In genomic region chr2:30695041-30695440, GRCm38 (mm10) we compare ENCODE assay signal across 10 mouse cellular contexts.
DNase-seq lines count a peak whose midpoint lies in the region; ATAC-seq and TF ChIP-seq lines count a peak whose summit lies in the region.
"Had no signal": no experiment of that assay in that cellular context is flagged by ENCODE, and none has a peak within 500 bp of the region (broad histone marks: within the 10 kb centered on the region; RNA-seq: fewer than 3 reads in every experiment).

No protein-coding gene starts in this region.

- no peak for TF ChIP-seq EP300 in heart, postnatal 0 days (IDR thresholded peaks at IDR 0.05; ENCODE audit: low read depth)

- 94% methylated on average over 1 of the region's 1 CpGs for WGBS in heart, postnatal 0 days
- WGBS in embryonic facial prominence, embryonic 14.5 days = 100% methylated on average over 1 of the region's 1 CpGs
- 100% methylated on average over 1 of the region's 1 CpGs for WGBS in hindbrain, embryonic 14.5 days
- WGBS in midbrain, embryonic 15.5 days = 92% methylated on average over 1 of the region's 1 CpGs

- H3K4me3 ChIP-seq in heart, postnatal 0 days (ENCODE audit: low read depth, low read length) = no peak overlapping the region
- H3K4me3 ChIP-seq in embryonic facial prominence, embryonic 14.5 days (ENCODE audit: low read depth, low read length) = no peak overlapping the region
- H3K4me3 ChIP-seq in hindbrain, embryonic 14.5 days (replicated peaks; ENCODE audit: low read length) = no peak overlapping the region
- no peak overlapping the region for H3K4me3 ChIP-seq in midbrain, embryonic 15.5 days
- H3K4me3 ChIP-seq: embryonic facial prominence, embryonic 15.5 days had no signal

- H3K27ac ChIP-seq in heart, postnatal 0 days (ENCODE audit: low read depth) = peak overlapping the region; percentile 70
- peak overlapping the region; percentile 15; the same call in 1 of the 2 replicates for H3K27ac ChIP-seq in embryonic facial prominence, embryonic 14.5 days (replicated peaks; ENCODE audit: low read depth, low read length)
- H3K27ac ChIP-seq in hindbrain, embryonic 14.5 days = peak overlapping the region; percentile 100
- peak overlapping the region; percentile 99 for H3K27ac ChIP-seq in midbrain, embryonic 15.5 days
- H3K27ac ChIP-seq: macrophage had no signal

- H3K4me2 ChIP-seq in heart, postnatal 0 days (ENCODE audit: low read depth, low read length) = no peak overlapping the region
- H3K4me2 ChIP-seq in embryonic facial prominence, embryonic 14.5 days (ENCODE audit: low read depth, low read length) = no peak overlapping the region
- no peak overlapping the region for H3K4me2 ChIP-seq in hindbrain, embryonic 14.5 days (replicated peaks)
- H3K4me2 ChIP-seq in midbrain, embryonic 15.5 days = no peak overlapping the region
- H3K4me2 ChIP-seq: embryonic facial prominence, embryonic 15.5 days had no signal

- no peak for TF ChIP-seq CTCF in heart, postnatal 0 days (IDR thresholded peaks at IDR 0.05; ENCODE audit: low read depth)

- no peaks in the 10 kb centered on the region for H3K36me3 ChIP-seq in heart, postnatal 0 days (replicated peaks; ENCODE audit: control insufficient read depth, insufficient read depth, low read length)
- no peaks in the 10 kb centered on the region for H3K36me3 ChIP-seq in embryonic facial prominence, embryonic 14.5 days (ENCODE audit: control insufficient read depth, insufficient read depth, low read length)
- no peaks in the 10 kb centered on the region for H3K36me3 ChIP-seq in hindbrain, embryonic 14.5 days (replicated peaks; ENCODE audit: control insufficient read depth, insufficient read depth)
- no peaks in the 10 kb centered on the region for H3K36me3 ChIP-seq in midbrain, embryonic 15.5 days (replicated peaks)
- H3K36me3 ChIP-seq: embryonic facial prominence, embryonic 15.5 days had no signal

- H3K27me3 ChIP-seq in heart, postnatal 0 days (ENCODE audit: control insufficient read depth, insufficient read depth, low read length) = no peaks in the 10 kb centered on the region
- no peaks in the 10 kb centered on the region for H3K27me3 ChIP-seq in embryonic facial prominence, embryonic 14.5 days (replicated peaks; ENCODE audit: control insufficient read depth, insufficient read depth, low read length)
- H3K27me3 ChIP-seq in hindbrain, embryonic 14.5 days (ENCODE audit: control insufficient read depth, insufficient read depth, low read length) = no peaks in the 10 kb centered on the region
- no peaks in the 10 kb centered on the region for H3K27me3 ChIP-seq in midbrain, embryonic 15.5 days (replicated peaks)
- H3K27me3 ChIP-seq: embryonic facial prominence, embryonic 15.5 days had no signal

- H3K4me1 ChIP-seq in heart, postnatal 0 days (ENCODE audit: control insufficient read depth, insufficient read depth) = peaks cover 33% of the 10 kb centered on the region
- peaks cover 40% of the 10 kb centered on the region for H3K4me1 ChIP-seq in embryonic facial prominence, embryonic 14.5 days (ENCODE audit: control insufficient read depth, insufficient read depth, low read length)
- H3K4me1 ChIP-seq in hindbrain, embryonic 14.5 days (replicated peaks; ENCODE audit: control insufficient read depth, insufficient read depth, low read length) = peaks cover 65% of the 10 kb centered on the region
- H3K4me1 ChIP-seq in midbrain, embryonic 15.5 days = peaks cover 71% of the 10 kb centered on the region

- H3K9ac ChIP-seq in heart, postnatal 0 days (replicated peaks; ENCODE audit: low read depth, low read length) = no peak overlapping the region
- no peak overlapping the region for H3K9ac ChIP-seq in embryonic facial prominence, embryonic 14.5 days (ENCODE audit: low read depth, low read length)
- 0 out of 2 replicates have a peak overlapping the region, but pooled peaks have one; percentile 16 for H3K9ac ChIP-seq in hindbrain, embryonic 14.5 days
- H3K9ac ChIP-seq in midbrain, embryonic 15.5 days = no peak overlapping the region
- H3K9ac ChIP-seq: embryonic facial prominence, embryonic 15.5 days had no signal

- no peaks in the 10 kb centered on the region for H3K9me3 ChIP-seq in heart, postnatal 0 days (replicated peaks; ENCODE audit: control insufficient read depth, low read length)
- no peaks in the 10 kb centered on the region for H3K9me3 ChIP-seq in embryonic facial prominence, embryonic 14.5 days (ENCODE audit: control insufficient read depth, low read length)
- H3K9me3 ChIP-seq in hindbrain, embryonic 14.5 days (ENCODE audit: control insufficient read depth, low read length) = no peaks in the 10 kb centered on the region
- no peaks in the 10 kb centered on the region for H3K9me3 ChIP-seq in midbrain, embryonic 15.5 days
- H3K9me3 ChIP-seq: embryonic facial prominence, embryonic 15.5 days had no signal

- ATAC-seq in heart, postnatal 0 days (ENCODE audit: insufficient read depth, low read depth) = no peak
- no peak for ATAC-seq in embryonic facial prominence, embryonic 14.5 days (ENCODE audit: low read depth)
- no peak for ATAC-seq in hindbrain, embryonic 14.5 days (ENCODE audit: low FRiP score)
- no peak for ATAC-seq in midbrain, embryonic 15.5 days (replicated peaks)

- no peak for DNase-seq in heart, postnatal 0 days (ENCODE audit: low spot score)
- no peak for DNase-seq in heart, adult 8-10 months (ENCODE audit: low spot score)
- no peak for DNase-seq in embryonic facial prominence, embryonic 14.5 days (ENCODE audit: low spot score)
- no peak for DNase-seq in hindbrain, embryonic 14.5 days (ENCODE audit: low spot score)
- no peak for DNase-seq in left cerebral cortex, adult 9 months (ENCODE audit: low spot score in 2 of 2)
- no peak for DNase-seq in lung, postnatal 4 days
- DNase-seq: spleen, adult 18-20 months had no signal

Comparison
In these comparisons a context has a peak if more than half of its experiments do, and no peak if none do; other contexts are left out.
1. H3K27ac ChIP-seq: peak in every context shown above with its lines; median percentile 100 in hindbrain, embryonic 14.5 days; 99 in midbrain, embryonic 15.5 days; 70 in heart, postnatal 0 days; 15 in embryonic facial prominence, embryonic 14.5 days.